Mouse (Mus musculus) cortical plate, adult 2 months (tissue): Measurements from ENCODE around the gene St3gal5.

Source experiments
- CTCF ChIP-seq: fragments of 200-500 bp; IDR thresholded peaks from 2 replicates; pipeline ENCODE4 v1.5.1; 2011; ENCODE audit warnings: mild to moderate bottlenecking, control low read depth, low read length; ENCODE audit not compliant: insufficient read depth; ENCODE audit errors: extremely low read depth
- POLR2A ChIP-seq: fragments of 200-500 bp; IDR thresholded peaks from 2 replicates; pipeline ENCODE4 v1.6.1; 2011; ENCODE audit warnings: mild to moderate bottlenecking, low read length, control low read depth; ENCODE audit not compliant: insufficient read depth; ENCODE audit errors: extremely low read depth

GRCm38 (mm10) chr6:72158966-72159764, 61.8 kb downstream of the St3gal5 start:
- TF ChIP-seq POLR2A (no peak), CTCF (no peak)
